Mouse (Mus musculus) liver, embryonic 16.5 days (tissue): ENCODE results near the gene Fmo5. TPM values are rescaled to one million over a fixed set of nuclear protein-coding genes. Genes with fewer than 3 reads are reported as not detected.

Source experiments
- ATAC-seq: fragments of 200-750 bp; cut with Nextera tagmentation; 2 replicates; pipeline ENCODE4 v1.8.0; 2017; ENCODE audit warnings: low read depth, mild to moderate bottlenecking, moderate number of reproducible peaks, moderate library complexity
- H3K27ac ChIP-seq: fragments of 300-500 bp; sonication (generic); 2 replicates; pipeline ENCODE4 v1.5.1; 2014; ENCODE audit warnings: mild to moderate bottlenecking, low read length
- H3K27me3 ChIP-seq: fragments of 300-500 bp; sonication (generic); 2 replicates; pipeline ENCODE4 v1.6.1; 2014; ENCODE audit warnings: low read depth, low read length, mixed read lengths; ENCODE audit not compliant: control insufficient read depth, insufficient read depth
- H3K36me3 ChIP-seq: fragments of 300-500 bp; sonication (generic); 2 replicates; pipeline ENCODE4 v1.6.1; 2014; ENCODE audit warnings: mild to moderate bottlenecking; ENCODE audit not compliant: control insufficient read depth, insufficient read depth
- H3K4me1 ChIP-seq: fragments of 300-500 bp; sonication (generic); 2 replicates; pipeline ENCODE4 v1.6.1; 2014; ENCODE audit warnings: low read depth, low read length, mixed read lengths; ENCODE audit not compliant: control insufficient read depth
- H3K4me2 ChIP-seq: fragments of 300-500 bp; sonication (generic); 2 replicates; pipeline ENCODE4 v1.6.1; 2014; ENCODE audit warnings: low read depth, low read length, mixed read lengths
- H3K4me3 ChIP-seq: fragments of 300-500 bp; sonication (generic); 2 replicates; pipeline ENCODE4 v1.5.1; 2014; ENCODE audit warnings: low read depth, mild to moderate bottlenecking, low read length
- H3K9ac ChIP-seq: fragments of 300-500 bp; sonication (generic); 2 replicates; pipeline ENCODE4 v1.6.1; 2014; ENCODE audit warnings: low read depth, low read length
- H3K9me3 ChIP-seq: fragments of 300-500 bp; sonication (generic); replicated peaks from 2 replicates; pipeline ENCODE4 v1.6.1; 2016; ENCODE audit warnings: low read length; ENCODE audit not compliant: control insufficient read depth
- WGBS: fragments of 180-500 bp; shearing (Covaris S2); extraction: QIAGEN DNeasy Blood & Tissue Kit; methylation state at CpG from one replicate; pipeline ENCODE4 v1.1.7; 2014; ENCODE audit not compliant: insufficient replicate concordance; 5-methylcytosine and 5-hydroxymethylcytosine counted together
- polyA plus RNA-seq: library from polyadenylated mRNA; unstranded; fragments of >200 nt; fragmentation: Nextera tagmentation; extraction: Ambion mirVana; gene quantifications from 2 replicates; pipeline ENCODE4 v1.2.1, GENCODE M21; 2015

Gene Fmo5
- polyA plus RNA-seq, 1 experiment from 2014 or later = 24.9 TPM

DNA sequence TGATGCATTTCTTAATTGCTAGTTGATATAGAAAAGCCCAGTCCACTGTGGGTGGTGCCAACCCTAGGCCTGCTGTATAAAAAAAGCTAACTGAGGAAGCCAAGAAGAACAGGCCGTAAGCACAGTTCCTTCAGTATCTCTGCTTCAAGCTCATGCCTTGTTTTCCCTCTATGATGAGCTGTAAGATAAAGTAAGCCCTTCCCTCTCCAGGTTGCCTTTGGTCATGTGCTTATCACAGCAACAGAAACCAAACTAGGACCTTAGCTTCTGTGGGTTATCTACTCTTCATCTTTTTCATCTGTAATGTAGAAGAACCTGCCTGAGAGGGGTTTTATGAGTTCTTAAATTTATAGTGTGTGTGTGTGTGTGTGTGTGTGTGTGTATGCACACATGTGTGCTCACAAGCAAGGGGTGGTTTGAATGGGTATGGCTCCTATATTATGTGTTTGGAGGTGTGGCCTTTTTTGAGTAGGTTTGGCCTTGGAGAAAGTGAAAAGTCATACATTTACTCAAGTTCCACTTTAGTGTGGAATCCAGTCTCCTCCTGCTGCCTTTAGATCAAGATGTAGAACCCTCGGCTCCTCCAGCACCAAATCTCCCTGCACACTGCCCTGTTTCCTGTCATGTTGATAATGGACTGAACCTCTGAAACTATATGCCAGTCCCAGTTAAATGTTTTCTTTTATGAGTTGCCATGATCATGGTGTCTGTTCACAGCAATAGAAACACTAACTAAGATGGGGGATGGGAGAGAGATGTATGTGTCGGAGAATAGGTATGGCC lies 28.4 kb upstream of the Fmo5 start:
- H3K36me3 ChIP-seq = peaks cover 3% of the 10 kb centered on the region; the same call in 1 of the 2 replicates
- H3K4me2 ChIP-seq = no peak overlapping the region
- peaks cover 5% of the 10 kb centered on the region; the same call in 1 of the 2 replicates for H3K4me1 ChIP-seq
- H3K27ac ChIP-seq = no peak overlapping the region
- 58% methylated on average over 3 of the region's 3 CpGs for WGBS
- no peaks in the 10 kb centered on the region for H3K27me3 ChIP-seq
- ATAC-seq = no peak
- H3K9me3 ChIP-seq = no peaks in the 10 kb centered on the region
- no peak overlapping the region for H3K4me3 ChIP-seq
- no peak overlapping the region for H3K9ac ChIP-seq

DNA sequence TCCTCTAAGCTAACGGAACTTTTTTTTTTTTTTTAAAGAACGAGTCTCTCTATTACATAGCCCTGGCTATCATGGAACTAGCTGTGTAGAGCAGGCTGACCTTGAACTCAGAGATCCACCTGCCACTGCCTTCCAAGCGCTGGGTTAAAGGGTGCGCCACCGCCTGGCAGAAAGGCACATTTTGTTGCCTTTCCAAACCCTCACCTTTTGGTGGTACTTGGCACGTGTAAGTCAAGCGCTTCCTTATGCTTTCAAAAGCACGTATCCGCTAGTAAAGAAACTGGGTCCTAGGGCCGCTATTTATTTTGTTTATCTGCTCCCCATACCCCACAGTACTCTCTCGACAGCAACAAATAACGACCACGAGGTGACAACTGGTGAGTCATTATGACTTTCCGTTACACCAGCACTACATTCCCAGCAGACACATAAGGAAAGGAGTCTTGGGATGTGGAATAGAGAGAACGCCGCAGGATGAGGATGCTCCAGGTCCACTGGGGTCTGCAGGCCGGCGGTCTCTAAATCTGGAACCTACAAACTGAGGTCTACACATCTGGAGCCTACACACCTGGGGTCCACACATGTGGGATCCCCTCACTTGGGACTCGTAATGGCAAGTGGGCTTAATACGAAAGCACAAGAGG lies 19.3 kb upstream of the Fmo5 start:
- Histone ChIP-seq H3K27ac (peak overlapping the region; percentile 91), H3K9ac (peak overlapping the region; percentile 88), H3K4me2 (peak overlapping the region; percentile 94), H3K4me1 (peaks cover 7% of the 10 kb centered on the region), H3K27me3 (no peaks in the 10 kb centered on the region), H3K9me3 (no peaks in the 10 kb centered on the region), H3K36me3 (no peaks in the 10 kb centered on the region), H3K4me3 (peak overlapping the region; percentile 90)
- WGBS = 3% methylated on average over 20 of the region's 20 CpGs
- peak; percentile 17; the same call in 1 of the 2 replicates for ATAC-seq

DNA sequence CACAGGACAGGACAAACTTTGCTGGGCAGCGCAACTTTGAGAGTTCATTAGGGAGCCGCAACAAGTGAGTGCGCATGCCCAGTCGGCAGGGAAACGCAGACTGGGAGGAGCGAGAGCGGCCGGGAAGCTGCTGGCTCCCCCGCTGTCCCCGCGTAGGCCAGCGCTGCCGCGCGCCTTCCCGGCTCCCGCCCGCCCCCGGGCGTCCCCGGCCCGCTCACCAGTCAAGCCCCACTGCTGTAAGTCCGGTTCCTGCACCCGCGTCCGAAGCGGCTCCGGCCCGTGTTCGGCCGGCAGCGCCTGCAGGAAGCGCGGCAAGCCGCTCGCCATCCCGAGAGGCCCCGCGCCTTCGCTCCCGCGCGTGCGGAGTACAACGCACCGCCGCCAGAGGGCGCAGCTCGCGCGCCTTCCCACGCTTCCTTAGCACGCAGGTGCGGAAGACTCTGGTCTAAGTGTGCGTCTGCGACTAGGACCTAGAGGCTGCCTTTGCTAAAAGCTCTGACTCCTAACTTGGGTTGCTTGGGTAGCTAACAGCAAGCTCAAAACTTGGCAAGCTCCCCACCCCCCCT lies 18.7 kb upstream of the Fmo5 start, which contains the start of gene Chd1l:
Chd1l (minus strand) TSS at position 359 of the 566 bp plus-strand sequence.
- 0% methylated on average over 55 of the region's 56 CpGs for WGBS
- Histone ChIP-seq H3K27me3 (no peaks in the 10 kb centered on the region), H3K36me3 (no peaks in the 10 kb centered on the region)

DNA sequence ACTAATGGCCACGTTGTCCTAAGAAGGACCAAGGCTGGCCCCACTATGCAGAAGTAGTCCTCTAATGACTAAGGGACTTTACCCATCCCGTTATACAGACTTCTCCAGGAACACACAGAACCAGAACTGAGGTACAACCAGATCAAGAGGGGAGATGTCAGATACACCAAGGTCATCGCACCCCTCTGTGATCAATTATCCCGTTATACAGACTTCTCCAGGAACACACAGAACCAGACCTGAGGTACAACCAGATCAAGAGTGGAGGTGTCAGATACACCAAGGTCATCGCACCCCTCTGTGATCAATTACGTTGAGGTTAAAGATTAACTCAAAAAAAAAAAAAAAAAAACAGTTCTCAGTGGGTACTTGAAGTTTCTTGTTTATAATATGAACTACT lies 17.6 kb upstream of the Fmo5 start:
- no peaks in the 10 kb centered on the region for H3K36me3 ChIP-seq
- no peaks in the 10 kb centered on the region for H3K9me3 ChIP-seq
- H3K27ac ChIP-seq = no peak overlapping the region
- 76% methylated on average over 6 of the region's 6 CpGs for WGBS
- H3K4me3 ChIP-seq = no peak overlapping the region
- H3K4me2 ChIP-seq = no peak overlapping the region
- H3K4me1 ChIP-seq = peaks cover 7% of the 10 kb centered on the region
- H3K9ac ChIP-seq = no peak overlapping the region
- H3K27me3 ChIP-seq = no peaks in the 10 kb centered on the region
- no peak for ATAC-seq

More for the DNA sequence above, 18.7 kb upstream of the Fmo5 start, which contains the start of gene Chd1l:
- Histone ChIP-seq H3K9me3 (no peaks in the 10 kb centered on the region), H3K4me3 (peak within 1 kb of the TSS; percentile 90), H3K4me2 (peak within 1 kb of the TSS; percentile 94), H3K4me1 (peaks cover 7% of the 10 kb centered on the region), H3K9ac (peak within 1 kb of the TSS; percentile 88), H3K27ac (peak within 1 kb of the TSS; percentile 91)
- ATAC-seq = peak; percentile 91

DNA sequence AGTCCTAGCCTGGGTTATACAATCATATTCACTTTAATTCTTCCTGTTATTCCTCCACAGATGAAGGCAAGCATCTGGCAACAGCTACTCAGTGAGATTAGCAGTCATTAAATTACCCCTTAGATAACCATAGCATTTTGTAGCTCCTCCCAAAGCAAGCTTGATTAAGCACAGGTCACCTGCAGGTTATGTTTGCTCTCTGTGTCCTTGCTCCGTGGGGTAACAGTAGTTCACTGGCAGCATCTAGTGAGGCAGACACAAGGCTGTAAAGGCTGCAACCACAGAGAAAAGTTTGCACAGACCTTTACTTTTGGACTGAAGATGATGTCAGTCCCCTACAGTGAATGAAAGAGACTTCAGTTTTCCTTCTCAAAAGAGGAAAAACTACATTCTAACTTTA lies 13.4 kb upstream of the Fmo5 start:
- no peak overlapping the region for H3K9ac ChIP-seq
- H3K4me1 ChIP-seq = peaks cover 5% of the 10 kb centered on the region
- no peak overlapping the region for H3K4me2 ChIP-seq
- peak; percentile 73 for ATAC-seq
- H3K27me3 ChIP-seq = no peaks in the 10 kb centered on the region
- no peak overlapping the region for H3K4me3 ChIP-seq
- 24% methylated on average over 1 of the region's 1 CpGs for WGBS
- H3K36me3 ChIP-seq = no peaks in the 10 kb centered on the region
- H3K9me3 ChIP-seq = no peaks in the 10 kb centered on the region
- no peak overlapping the region for H3K27ac ChIP-seq

DNA sequence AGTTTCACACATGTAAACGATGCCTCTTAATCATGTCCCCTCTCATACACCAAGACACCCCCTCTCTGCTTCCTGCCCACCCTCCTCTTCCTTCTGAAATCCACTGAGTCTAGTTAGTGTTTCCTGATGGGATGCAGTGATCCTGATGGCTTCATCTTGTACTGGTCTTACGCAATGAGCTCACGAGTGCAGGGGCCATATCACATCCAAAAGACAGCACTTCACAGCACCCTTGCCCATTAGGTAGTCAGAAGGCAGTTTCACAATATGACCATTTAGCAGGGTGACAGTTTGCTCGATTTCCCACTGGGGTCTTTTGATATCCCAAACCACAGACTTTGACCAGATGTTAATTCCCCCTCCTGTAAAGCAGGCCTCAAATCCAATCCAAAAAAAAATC lies 12.7 kb upstream of the Fmo5 start:
- no peaks in the 10 kb centered on the region for H3K9me3 ChIP-seq
- H3K4me3 ChIP-seq = no peak overlapping the region
- H3K4me1 ChIP-seq = no peaks in the 10 kb centered on the region
- ATAC-seq = no peak
- no peak overlapping the region for H3K27ac ChIP-seq
- no peak overlapping the region for H3K9ac ChIP-seq
- WGBS = 52% methylated on average over 4 of the region's 4 CpGs
- H3K36me3 ChIP-seq = no peaks in the 10 kb centered on the region
- H3K4me2 ChIP-seq = no peak overlapping the region
- no peaks in the 10 kb centered on the region for H3K27me3 ChIP-seq

DNA sequence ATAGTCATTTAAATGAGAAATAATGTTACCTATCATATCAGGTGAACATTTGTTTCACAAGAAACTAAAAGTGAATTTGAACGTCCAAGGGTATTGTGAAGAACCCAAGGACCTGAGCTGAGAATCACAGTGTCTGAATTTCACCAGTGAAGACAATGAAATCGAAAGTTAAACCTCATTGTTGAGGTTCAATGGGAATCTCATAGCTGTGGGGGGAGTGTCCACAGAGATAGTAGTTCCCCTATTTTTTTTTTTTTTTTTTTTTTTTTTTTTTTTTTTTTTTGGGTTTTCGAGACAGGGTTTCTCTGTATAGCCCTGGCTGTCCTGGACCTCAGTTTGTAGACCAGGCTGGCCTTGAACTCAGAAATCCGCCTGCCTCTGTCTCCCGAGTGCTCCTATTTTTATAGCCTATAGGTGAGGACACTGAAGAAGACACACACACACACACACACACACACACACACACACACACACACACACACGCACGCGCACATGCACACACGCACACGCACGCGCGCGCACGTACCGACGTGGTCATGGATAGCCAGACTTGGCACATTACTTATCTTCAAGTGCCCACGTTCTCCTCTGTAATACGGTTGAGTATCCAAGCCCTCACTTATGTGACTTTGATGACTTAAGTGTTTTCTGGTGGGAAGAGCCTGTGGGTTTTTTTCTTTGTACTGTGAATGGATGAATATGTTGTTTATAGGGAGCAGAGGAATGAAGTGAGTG lies 11.3 kb upstream of the Fmo5 start:
- 81% methylated on average over 18 of the region's 19 CpGs for WGBS
- Histone ChIP-seq H3K9me3 (no peaks in the 10 kb centered on the region), H3K36me3 (no peaks in the 10 kb centered on the region), H3K27ac (no peak overlapping the region), H3K27me3 (no peaks in the 10 kb centered on the region), H3K4me3 (no peak overlapping the region), H3K4me2 (no peak overlapping the region), H3K9ac (no peak overlapping the region), H3K4me1 (no peaks in the 10 kb centered on the region)
- ATAC-seq = no peak

DNA sequence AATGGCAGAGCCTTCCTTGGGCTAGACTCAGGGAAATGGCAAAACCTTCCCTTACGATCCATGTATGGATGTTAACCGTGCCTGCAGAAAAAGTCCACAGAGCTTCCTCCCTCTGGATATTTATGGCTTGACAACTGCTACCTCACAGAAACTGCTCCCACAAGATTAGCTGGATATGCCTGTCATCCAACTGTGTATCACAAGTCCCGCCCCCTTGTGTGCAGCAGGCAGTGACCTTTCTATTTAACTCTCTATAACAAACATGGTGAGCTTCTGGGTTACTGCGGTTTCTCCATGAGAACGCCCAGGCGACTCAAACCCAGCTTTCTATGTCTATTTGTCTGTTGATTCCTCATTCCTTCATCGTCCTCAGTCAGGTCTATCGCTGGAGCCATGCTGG lies 10.7 kb upstream of the Fmo5 start:
- H3K9me3 ChIP-seq = no peaks in the 10 kb centered on the region
- H3K4me3 ChIP-seq = no peak overlapping the region
- H3K4me1 ChIP-seq = no peaks in the 10 kb centered on the region
- no peaks in the 10 kb centered on the region for H3K36me3 ChIP-seq
- no peak overlapping the region for H3K4me2 ChIP-seq
- H3K27me3 ChIP-seq = no peaks in the 10 kb centered on the region
- no peak overlapping the region for H3K9ac ChIP-seq
- ATAC-seq = peak; percentile 39; the same call in 1 of the 2 replicates
- 66% methylated on average over 8 of the region's 8 CpGs for WGBS
- no peak overlapping the region for H3K27ac ChIP-seq
